Mouse (Mus musculus): ENCODE results near the gene Plxnd1. TPM values are rescaled to one million over a fixed set of nuclear protein-coding genes. Genes with fewer than 3 reads are reported as not detected.

Gene Plxnd1
- polyA plus RNA-seq, 1 experiment from 2014 or later, result 9.6 TPM

- H3K36me3 ChIP-seq (ENCODE audit: control insufficient read depth, insufficient read depth), result no peaks in the 10 kb centered on the region
- no peak overlapping the region for H3K4me2 ChIP-seq (replicated peaks; ENCODE audit: low read depth)
- no peaks in the 10 kb centered on the region for H3K4me1 ChIP-seq (replicated peaks; ENCODE audit: control insufficient read depth, insufficient read depth, low read length)
- peaks cover 27% of the 10 kb centered on the region for H3K27me3 ChIP-seq (replicated peaks; ENCODE audit: control insufficient read depth, insufficient read depth, low read length)
- no peak overlapping the region for H3K9ac ChIP-seq (ENCODE audit: low read depth, low read length)
- no peak overlapping the region for H3K4me3 ChIP-seq (ENCODE audit: low read depth, low read length)
- H3K9me3 ChIP-seq (ENCODE audit: control insufficient read depth), result no peaks in the 10 kb centered on the region
- WGBS, result 47% methylated on average over 6 of the region's 6 CpGs
- H3K27ac ChIP-seq (ENCODE audit: low read depth, low read length), result peak overlapping the region; percentile 22; the same call in 1 of the 2 replicates
- peak; percentile 66 for TF ChIP-seq CTCF (IDR thresholded peaks at IDR 0.05; ENCODE audit: low read depth)
- no peak for ATAC-seq
Measured at GRCm38 (mm10) chr6:115996171-115996851, 1.5 kb upstream of the Plxnd1 start.

GRCm38 (mm10) chr6:115995531-115995941 is 731 bp upstream of the Plxnd1 start:
- ATAC-seq, result no peak
- no peak overlapping the region; the same call in 1 of the 2 replicates for H3K4me3 ChIP-seq (ENCODE audit: low read depth, low read length)
- 57% methylated on average over 4 of the region's 4 CpGs for WGBS
- H3K27me3 ChIP-seq (replicated peaks; ENCODE audit: control insufficient read depth, insufficient read depth, low read length), result peaks cover 27% of the 10 kb centered on the region
- no peaks in the 10 kb centered on the region for H3K4me1 ChIP-seq (replicated peaks; ENCODE audit: control insufficient read depth, insufficient read depth, low read length)
- no peak for TF ChIP-seq CTCF (IDR thresholded peaks at IDR 0.05; ENCODE audit: low read depth)
- no peak overlapping the region for H3K9ac ChIP-seq (ENCODE audit: low read depth, low read length)
- H3K27ac ChIP-seq (ENCODE audit: low read depth, low read length), result 0 out of 2 replicates have a peak overlapping the region, but pooled peaks have one; percentile 22
- no peaks in the 10 kb centered on the region for H3K9me3 ChIP-seq (ENCODE audit: control insufficient read depth)
- no peaks in the 10 kb centered on the region for H3K36me3 ChIP-seq (ENCODE audit: control insufficient read depth, insufficient read depth)
- peak overlapping the region; percentile 86 for H3K4me2 ChIP-seq (replicated peaks; ENCODE audit: low read depth)

DNA sequence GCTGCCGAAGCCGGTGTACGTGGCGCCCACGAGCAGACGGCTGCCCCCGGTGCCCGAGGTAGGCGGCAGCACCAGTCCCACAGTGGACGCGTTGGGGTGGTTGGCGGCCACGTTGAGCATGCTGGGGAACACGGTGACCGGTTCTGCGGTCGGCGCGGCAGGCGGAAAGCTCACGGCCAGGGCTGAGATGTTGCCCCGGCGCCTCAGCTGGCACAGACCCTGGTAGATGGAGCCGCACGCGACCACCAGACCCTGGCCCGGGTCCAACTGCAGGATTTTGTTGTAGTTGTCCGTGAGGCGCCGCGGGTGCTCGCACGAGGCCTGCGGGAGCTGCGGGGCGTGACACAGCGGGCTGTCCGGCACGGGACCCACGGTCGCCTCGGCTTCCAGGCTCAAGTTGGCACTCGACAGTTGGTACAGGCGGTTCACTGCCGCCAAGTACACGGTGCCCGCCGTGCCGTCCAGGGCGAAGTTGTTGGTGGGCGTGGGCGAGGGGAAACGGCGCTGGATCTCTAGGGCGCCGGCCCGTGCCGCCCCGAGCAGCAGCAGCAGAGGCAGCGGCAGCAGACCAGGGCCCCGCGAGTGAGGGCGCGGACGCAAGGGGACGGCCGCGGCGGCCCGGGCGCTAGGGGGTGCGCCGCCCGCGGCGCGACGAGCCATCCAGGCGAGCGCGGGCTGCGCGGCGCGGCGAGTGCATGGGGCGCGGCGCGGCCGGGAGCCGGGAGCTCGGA is 494 bp downstream of the Plxnd1 start:
- Histone ChIP-seq H3K9ac (ENCODE audit: low read depth, low read length) (peak overlapping the region; percentile 38), H3K36me3 (ENCODE audit: control insufficient read depth, insufficient read depth) (no peaks in the 10 kb centered on the region), H3K27ac (ENCODE audit: low read depth, low read length) (peak overlapping the region; percentile 73; the same call in 1 of the 2 replicates), H3K4me3 (ENCODE audit: low read depth, low read length) (peak overlapping the region; percentile 52), H3K4me1 (replicated peaks; ENCODE audit: control insufficient read depth, insufficient read depth, low read length) (no peaks in the 10 kb centered on the region), H3K27me3 (replicated peaks; ENCODE audit: control insufficient read depth, insufficient read depth, low read length) (peaks cover 27% of the 10 kb centered on the region), H3K9me3 (ENCODE audit: control insufficient read depth) (no peaks in the 10 kb centered on the region), H3K4me2 (replicated peaks; ENCODE audit: low read depth) (peak overlapping the region; percentile 86)
- under 1% methylated on average over 77 of the region's 93 CpGs for WGBS
- no peak; the same call in 1 of the 2 replicates for ATAC-seq
- TF ChIP-seq CTCF (IDR thresholded peaks at IDR 0.05; ENCODE audit: low read depth), result peak; percentile 10; the same call in 1 of the 2 replicates

GRCm38 (mm10) chr6:115993463-115994145 is 1.2 kb downstream of the Plxnd1 start:
- Histone ChIP-seq H3K9ac (ENCODE audit: low read depth, low read length) (peak overlapping the region; percentile 41), H3K36me3 (ENCODE audit: control insufficient read depth, insufficient read depth) (no peaks in the 10 kb centered on the region), H3K27ac (ENCODE audit: low read depth, low read length) (peak overlapping the region; percentile 73; the same call in 1 of the 2 replicates), H3K9me3 (ENCODE audit: control insufficient read depth) (no peaks in the 10 kb centered on the region), H3K4me2 (replicated peaks; ENCODE audit: low read depth) (peak overlapping the region; percentile 86), H3K27me3 (replicated peaks; ENCODE audit: control insufficient read depth, insufficient read depth, low read length) (peaks cover 27% of the 10 kb centered on the region), H3K4me3 (ENCODE audit: low read depth, low read length) (peak overlapping the region; percentile 52), H3K4me1 (replicated peaks; ENCODE audit: control insufficient read depth, insufficient read depth, low read length) (no peaks in the 10 kb centered on the region)
- no peak for ATAC-seq
- TF ChIP-seq CTCF (IDR thresholded peaks at IDR 0.05; ENCODE audit: low read depth), result no peak
- under 1% methylated on average over 86 of the region's 86 CpGs for WGBS

DNA sequence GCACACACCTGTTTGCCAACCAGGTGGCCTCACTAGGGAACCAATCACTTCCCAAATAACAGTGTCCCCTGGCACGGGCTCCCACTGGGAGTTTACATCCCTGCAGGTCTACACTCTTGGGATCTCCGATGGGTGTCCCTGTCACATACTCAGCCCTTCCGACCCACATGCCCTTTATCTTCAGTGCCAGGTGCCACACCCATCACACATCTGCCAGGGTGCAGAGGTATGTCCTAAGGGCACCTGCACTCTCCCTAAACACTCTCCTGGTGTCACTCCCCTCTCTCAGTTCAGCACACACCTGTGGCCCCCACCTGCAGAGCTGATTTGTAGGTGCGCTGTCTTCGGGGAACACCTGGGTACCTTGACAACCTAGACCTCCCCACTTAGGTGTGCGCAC is 1.8 kb downstream of the Plxnd1 start:
- H3K36me3 ChIP-seq (ENCODE audit: control insufficient read depth, insufficient read depth), result no peaks in the 10 kb centered on the region
- no peak for TF ChIP-seq CTCF (IDR thresholded peaks at IDR 0.05; ENCODE audit: low read depth)
- H3K9me3 ChIP-seq (ENCODE audit: control insufficient read depth), result no peaks in the 10 kb centered on the region
- no peak overlapping the region; the same call in 1 of the 2 replicates for H3K9ac ChIP-seq (ENCODE audit: low read depth, low read length)
- peak overlapping the region; percentile 86 for H3K4me2 ChIP-seq (replicated peaks; ENCODE audit: low read depth)
- ATAC-seq, result no peak
- H3K27me3 ChIP-seq (replicated peaks; ENCODE audit: control insufficient read depth, insufficient read depth, low read length), result peaks cover 27% of the 10 kb centered on the region
- WGBS, result 34% methylated on average over 6 of the region's 6 CpGs
- H3K27ac ChIP-seq (ENCODE audit: low read depth, low read length), result no peak overlapping the region
- no peaks in the 10 kb centered on the region for H3K4me1 ChIP-seq (replicated peaks; ENCODE audit: control insufficient read depth, insufficient read depth, low read length)
- H3K4me3 ChIP-seq (ENCODE audit: low read depth, low read length), result peak overlapping the region; percentile 52

Measured in intestine, postnatal 0 days (tissue).